Mouse (Mus musculus): ENCODE results near the gene 1700020N01Rik. TPM values are rescaled to one million over a fixed set of nuclear protein-coding genes. Genes with fewer than 3 reads are reported as not detected.

1700020N01Rik gene
- polyA plus RNA-seq, 1 experiment from 2014 or later = not detected

- H3K4me1 ChIP-seq = no peaks in the 10 kb centered on the region
- WGBS = 58% methylated on average over 6 of the region's 6 CpGs
- H3K27ac ChIP-seq = 0 out of 2 replicates have a peak overlapping the region, but pooled peaks have one; percentile 26
- ATAC-seq (ENCODE audit: insufficient read depth, low FRiP score, low read depth) = no peak
- no peaks in the 10 kb centered on the region for H3K9me3 ChIP-seq
- H3K27me3 ChIP-seq (replicated peaks) = no peaks in the 10 kb centered on the region
- H3K4me2 ChIP-seq = no peak overlapping the region
- no peak overlapping the region for H3K9ac ChIP-seq
- H3K36me3 ChIP-seq = no peaks in the 10 kb centered on the region
- H3K4me3 ChIP-seq (replicated peaks) = no peak overlapping the region
These were observed 43.8 kb downstream of the 1700020N01Rik start for GRCm38 (mm10) chr10:21636711-21637081.

DNA sequence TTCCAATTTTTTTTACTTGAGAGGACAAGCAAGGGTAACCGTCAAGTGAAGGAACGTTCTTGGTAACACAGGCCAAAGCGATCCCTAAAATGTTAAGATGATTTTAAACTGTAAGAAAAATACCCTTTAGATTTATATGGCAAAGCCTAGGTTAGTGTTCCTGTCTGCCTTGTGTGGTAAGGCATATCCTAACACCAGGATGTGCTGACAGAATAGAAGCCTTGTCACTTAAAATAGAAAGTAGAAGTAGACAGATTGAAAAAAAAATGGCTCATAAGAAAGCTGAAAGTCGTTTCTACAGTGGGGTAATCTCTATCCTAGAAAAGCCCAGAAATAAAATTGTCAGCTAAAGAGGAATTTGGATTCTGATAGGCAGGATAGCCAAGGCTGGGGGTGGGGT lies 58.4 kb downstream of the 1700020N01Rik start:
- no peak overlapping the region for H3K27ac ChIP-seq
- WGBS = 83% methylated on average over 4 of the region's 4 CpGs
- no peak overlapping the region for H3K4me2 ChIP-seq
- no peak overlapping the region for H3K9ac ChIP-seq
- H3K36me3 ChIP-seq = no peaks in the 10 kb centered on the region
- H3K4me1 ChIP-seq = no peaks in the 10 kb centered on the region
- no peak for ATAC-seq (ENCODE audit: insufficient read depth, low FRiP score, low read depth)
- no peak overlapping the region for H3K4me3 ChIP-seq (replicated peaks)
- no peaks in the 10 kb centered on the region for H3K27me3 ChIP-seq (replicated peaks)
- no peaks in the 10 kb centered on the region for H3K9me3 ChIP-seq

GRCm38 (mm10) chr10:21652426-21653345 lies 59.7 kb downstream of the 1700020N01Rik start:
- no peaks in the 10 kb centered on the region for H3K27me3 ChIP-seq (replicated peaks)
- no peak for ATAC-seq (ENCODE audit: insufficient read depth, low FRiP score, low read depth)
- no peaks in the 10 kb centered on the region for H3K36me3 ChIP-seq
- no peak overlapping the region for H3K27ac ChIP-seq
- H3K4me3 ChIP-seq (replicated peaks) = no peak overlapping the region
- H3K4me2 ChIP-seq = no peak overlapping the region
- H3K9ac ChIP-seq = no peak overlapping the region
- H3K4me1 ChIP-seq = no peaks in the 10 kb centered on the region
- 86% methylated on average over 24 of the region's 24 CpGs for WGBS
- no peaks in the 10 kb centered on the region for H3K9me3 ChIP-seq

GRCm38 (mm10) chr10:21653469-21653868 lies 60.5 kb downstream of the 1700020N01Rik start:
- no peak for ATAC-seq (ENCODE audit: insufficient read depth, low FRiP score, low read depth)
- no peaks in the 10 kb centered on the region for H3K9me3 ChIP-seq
- no peaks in the 10 kb centered on the region for H3K36me3 ChIP-seq
- H3K4me1 ChIP-seq = no peaks in the 10 kb centered on the region
- 91% methylated on average over 7 of the region's 7 CpGs for WGBS
- no peaks in the 10 kb centered on the region for H3K27me3 ChIP-seq (replicated peaks)
- H3K9ac ChIP-seq = no peak overlapping the region
- no peak overlapping the region for H3K4me3 ChIP-seq (replicated peaks)
- no peak overlapping the region for H3K27ac ChIP-seq
- H3K4me2 ChIP-seq = no peak overlapping the region

DNA sequence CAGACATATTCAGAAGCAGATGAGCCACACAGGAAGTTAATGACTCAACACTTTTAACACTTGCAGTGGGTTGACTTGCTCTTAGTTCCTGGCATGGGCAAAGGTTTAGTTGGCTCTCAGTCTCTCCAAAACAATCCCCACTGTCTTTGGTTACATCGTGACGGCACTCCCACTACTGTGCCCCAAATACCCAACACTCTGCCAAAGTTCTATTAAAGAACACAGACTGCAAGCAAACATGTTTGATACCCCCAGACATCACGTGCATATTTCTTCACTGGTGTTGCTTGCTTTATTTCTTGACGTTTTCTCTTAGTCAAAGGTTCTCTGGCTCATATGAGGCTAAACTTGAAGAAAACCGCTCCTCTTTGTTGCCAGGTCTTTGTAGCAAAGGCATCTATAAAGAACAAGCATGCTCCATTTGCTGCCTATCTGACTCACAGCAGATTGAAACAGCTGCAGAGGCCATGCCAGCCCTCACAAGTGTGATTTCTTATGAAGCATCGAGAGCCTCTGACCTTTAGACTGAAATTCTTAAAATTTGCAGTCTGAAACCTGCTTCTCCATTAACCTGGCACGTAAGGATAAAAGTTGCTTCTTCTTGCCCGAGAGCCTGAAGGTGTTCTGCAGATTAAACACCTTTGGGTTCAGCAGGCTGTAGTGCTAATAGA lies 66.8 kb downstream of the 1700020N01Rik start:
- 78% methylated on average over 8 of the region's 8 CpGs for WGBS
- Histone ChIP-seq H3K27me3 (replicated peaks) (no peaks in the 10 kb centered on the region), H3K27ac (no peak overlapping the region), H3K4me3 (replicated peaks) (no peak overlapping the region), H3K9me3 (no peaks in the 10 kb centered on the region), H3K9ac (no peak overlapping the region), H3K4me1 (no peaks in the 10 kb centered on the region), H3K36me3 (no peaks in the 10 kb centered on the region), H3K4me2 (no peak overlapping the region)
- ATAC-seq (ENCODE audit: insufficient read depth, low FRiP score, low read depth) = no peak

DNA sequence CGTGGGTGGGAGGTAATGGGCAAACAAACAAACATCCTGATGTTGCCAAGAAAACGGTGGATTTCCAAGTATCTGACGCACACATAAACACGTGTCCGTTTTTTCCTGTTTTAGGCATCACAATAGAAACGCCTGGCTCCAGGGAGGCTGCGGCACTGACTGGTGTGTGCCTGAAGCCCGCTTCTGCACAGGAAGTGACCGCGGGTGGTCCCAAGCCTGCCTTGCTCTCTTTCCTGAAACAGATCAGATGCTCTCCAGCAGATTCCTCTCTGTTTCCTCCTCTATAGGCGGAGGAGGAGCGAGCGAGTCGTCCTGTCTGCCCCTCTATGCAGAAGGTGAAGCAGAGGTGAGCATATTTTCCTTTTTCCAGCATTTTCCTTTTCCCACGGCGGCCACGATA lies 76.0 kb downstream of the 1700020N01Rik start:
- H3K4me3 ChIP-seq (replicated peaks) = no peak overlapping the region
- H3K36me3 ChIP-seq = no peaks in the 10 kb centered on the region
- 35% methylated on average over 17 of the region's 17 CpGs for WGBS
- H3K27ac ChIP-seq = no peak overlapping the region
- ATAC-seq (ENCODE audit: insufficient read depth, low FRiP score, low read depth) = no peak
- H3K4me1 ChIP-seq = no peaks in the 10 kb centered on the region
- peak overlapping the region; percentile 19; the same call in 1 of the 2 replicates for H3K4me2 ChIP-seq
- no peak overlapping the region for H3K9ac ChIP-seq
- H3K27me3 ChIP-seq (replicated peaks) = no peaks in the 10 kb centered on the region
- H3K9me3 ChIP-seq = no peaks in the 10 kb centered on the region

GRCm38 (mm10) chr10:21669750-21670161 lies 76.8 kb downstream of the 1700020N01Rik start:
- WGBS = 63% methylated on average over 11 of the region's 11 CpGs
- Histone ChIP-seq H3K4me2 (no peak overlapping the region), H3K27ac (no peak overlapping the region)

DNA sequence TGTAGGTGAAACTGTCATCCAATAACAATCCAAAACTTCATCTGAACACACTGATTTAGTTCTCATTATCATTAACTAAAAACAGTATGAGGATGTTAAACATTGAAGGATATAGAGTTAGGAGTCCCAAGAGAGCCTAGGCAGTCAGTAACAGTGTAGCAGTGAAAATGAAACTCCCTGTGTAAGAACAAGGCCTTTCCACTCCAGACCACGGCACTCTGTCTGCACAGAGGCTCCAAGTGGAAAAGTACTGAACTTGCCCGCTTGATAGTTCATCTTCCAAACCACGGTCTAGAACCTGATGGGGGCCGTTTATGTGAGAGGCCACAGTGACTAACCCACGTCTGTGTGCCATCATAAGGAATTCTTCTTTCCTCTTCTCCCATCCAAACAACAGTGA lies 77.2 kb downstream of the 1700020N01Rik start:
- Histone ChIP-seq H3K4me3 (replicated peaks) (no peak overlapping the region), H3K27me3 (replicated peaks) (no peaks in the 10 kb centered on the region), H3K4me1 (no peaks in the 10 kb centered on the region), H3K9ac (no peak overlapping the region), H3K9me3 (no peaks in the 10 kb centered on the region), H3K36me3 (no peaks in the 10 kb centered on the region), H3K27ac (no peak overlapping the region), H3K4me2 (no peak overlapping the region)
- 82% methylated on average over 5 of the region's 5 CpGs for WGBS
- no peak for ATAC-seq (ENCODE audit: insufficient read depth, low FRiP score, low read depth)

More at GRCm38 (mm10) chr10:21669750-21670161, 76.8 kb downstream of the 1700020N01Rik start:
- no peaks in the 10 kb centered on the region for H3K4me1 ChIP-seq
- H3K36me3 ChIP-seq = no peaks in the 10 kb centered on the region
- no peaks in the 10 kb centered on the region for H3K9me3 ChIP-seq
- no peak overlapping the region for H3K4me3 ChIP-seq (replicated peaks)
- H3K9ac ChIP-seq = no peak overlapping the region
- no peak for ATAC-seq (ENCODE audit: insufficient read depth, low FRiP score, low read depth)
- H3K27me3 ChIP-seq (replicated peaks) = no peaks in the 10 kb centered on the region

Other genes starting within 250 kb of the 1700020N01Rik start
- gene Aldh8a1, start 215.9 kb upstream of the 1700020N01Rik start, polyA plus RNA-seq (2015; fragmentation: Nextera tagmentation; extraction: Ambion mirVana) = 0.75 and 2.1 TPM in 2 replicates